Mouse (Mus musculus) bone marrow macrophage, adult 2 months (primary cell): ENCODE results near the gene Prex1.

Experiments
- CTCF ChIP-seq: IDR thresholded peaks from 2 replicates; pipeline ENCODE4 v1.5.1; 2012; ENCODE audit warnings: low read depth, mild to moderate bottlenecking, low read length, moderate library complexity
- POLR2A ChIP-seq: IDR thresholded peaks from 2 replicates; pipeline ENCODE4 v1.6.1; 2012; ENCODE audit warnings: mild to moderate bottlenecking, low read depth, low read length, borderline replicate concordance

DNA sequence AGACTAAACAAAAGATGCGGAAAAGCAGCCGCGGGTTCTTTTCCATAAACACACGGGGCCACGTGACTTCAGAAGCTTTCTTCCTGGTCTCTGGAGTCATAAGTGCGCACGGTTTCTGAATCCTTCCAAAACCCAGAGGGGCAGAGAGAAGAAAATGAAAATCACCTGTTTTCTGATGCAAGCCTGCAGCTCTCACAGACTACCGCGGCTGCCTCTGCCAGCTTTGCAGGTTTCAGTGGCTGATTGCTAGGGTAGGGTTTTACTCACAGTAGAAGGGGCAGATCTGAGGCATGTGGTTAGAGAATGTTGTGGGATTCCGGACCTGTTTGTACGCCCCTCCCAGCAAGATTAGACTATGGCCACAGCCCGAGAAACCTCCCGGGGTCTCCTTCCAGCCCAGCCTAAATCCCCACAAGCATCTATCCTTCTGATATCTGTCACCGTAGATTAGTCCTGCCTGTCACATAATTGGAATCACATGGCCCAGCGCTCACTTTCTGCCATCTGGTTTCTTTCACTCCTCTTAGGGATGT, 21.9 kb upstream of the Prex1 start:
- TF ChIP-seq POLR2A = no peak
- TF ChIP-seq CTCF = no peak
